Mouse (Mus musculus): ENCODE results near the gene Sorl1. TPM values are rescaled to one million over a fixed set of nuclear protein-coding genes. Genes with fewer than 3 reads are reported as not detected.

The Sorl1 gene
- polyA plus RNA-seq, 1 experiment: under 0.01 TPM

- Histone ChIP-seq H3K4me2 (ENCODE audit: low read depth) (no peak overlapping the region), H3K79me2 (ENCODE audit: control insufficient read depth, insufficient read depth) (no peaks in the 10 kb centered on the region), H3K4me3 (no peak overlapping the region), H3ac (ENCODE audit: control insufficient read depth, insufficient read length) (no peak overlapping the region), H3K36me3 (ENCODE audit: control insufficient read depth, insufficient read depth) (no peaks in the 10 kb centered on the region), H3K27me3 (ENCODE audit: control insufficient read depth, insufficient read depth, insufficient read length) (peaks cover 4% of the 10 kb centered on the region)
- TF ChIP-seq POLR2A (IDR thresholded peaks at IDR 0.05; ENCODE audit: insufficient read length, low read depth) (no peak), SRF (IDR thresholded peaks at IDR 0.05; ENCODE audit: control insufficient read depth, insufficient read length, low read depth) (no peak), USF1 (IDR thresholded peaks at IDR 0.05; ENCODE audit: low read depth) (no peak), TCF3 (IDR thresholded peaks at IDR 0.05; ENCODE audit: insufficient read length, low read depth) (no peak), MYOD1 (IDR thresholded peaks at IDR 0.05; ENCODE audit: control insufficient read depth in 1 of 3, insufficient read length in 2 of 3, low read depth in 2 of 3) (no peak), MYOG (IDR thresholded peaks at IDR 0.05; ENCODE audit: control insufficient read depth in 1 of 3, insufficient read depth in 1 of 3, insufficient read length in 2 of 3, low read depth in 2 of 3) (no peak), POLR2AphosphoS2 (IDR thresholded peaks at IDR 0.05; ENCODE audit: insufficient read length, low read depth) (no peak), TCF12 (IDR thresholded peaks at IDR 0.05; ENCODE audit: insufficient read depth, poor library complexity, severe bottlenecking) (no peak), MAX (IDR thresholded peaks at IDR 0.05; ENCODE audit: low read depth) (no peak), E2F4 (IDR thresholded peaks at IDR 0.05; ENCODE audit: insufficient read depth) (no peak), REST (IDR thresholded peaks at IDR 0.05; ENCODE audit: insufficient read depth, insufficient read length) (no peak), CEBPB (IDR thresholded peaks at IDR 0.05; ENCODE audit: insufficient read depth, poor library complexity, severe bottlenecking) (no peak)
These were observed 30.6 kb upstream of the Sorl1 start for GRCm38 (mm10) chr9:42154682-42155081.

DNA sequence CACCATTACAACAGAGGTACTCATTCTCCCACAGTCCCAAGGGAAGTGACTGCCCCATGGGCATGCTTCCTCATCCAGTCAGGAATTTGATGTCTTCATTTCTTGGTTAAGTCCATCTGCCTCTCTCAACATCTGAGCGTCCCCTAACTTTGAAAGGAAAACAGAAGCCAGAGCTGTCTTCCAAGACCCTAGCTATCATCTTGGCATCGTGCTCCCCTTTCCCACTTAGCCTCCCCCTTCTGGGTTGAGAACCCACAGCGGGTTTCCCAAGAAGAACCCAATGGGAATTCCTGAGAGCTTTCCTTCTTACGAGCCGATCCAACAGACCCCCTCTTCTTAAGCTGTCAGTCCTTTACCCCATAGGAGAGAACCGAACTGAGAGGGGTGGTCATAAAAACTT is 24.7 kb upstream of the Sorl1 start:
- Histone ChIP-seq H3K4me3 (no peak overlapping the region), H3K4me2 (ENCODE audit: low read depth) (no peak overlapping the region), H3K79me2 (ENCODE audit: control insufficient read depth, insufficient read depth) (no peaks in the 10 kb centered on the region), H3K36me3 (ENCODE audit: control insufficient read depth, insufficient read depth) (no peaks in the 10 kb centered on the region), H3K27me3 (ENCODE audit: control insufficient read depth, insufficient read depth, insufficient read length) (peaks cover 9% of the 10 kb centered on the region), H3ac (ENCODE audit: control insufficient read depth, insufficient read length) (no peak overlapping the region)
- no peak for TF ChIP-seq POLR2AphosphoS2 (IDR thresholded peaks at IDR 0.05; ENCODE audit: insufficient read length, low read depth)
- TF ChIP-seq MYOD1 (IDR thresholded peaks at IDR 0.05; ENCODE audit: control insufficient read depth in 1 of 3, insufficient read length in 2 of 3, low read depth in 2 of 3): no peak
- no peak for TF ChIP-seq E2F4 (IDR thresholded peaks at IDR 0.05; ENCODE audit: insufficient read depth)
- no peak for TF ChIP-seq SRF (IDR thresholded peaks at IDR 0.05; ENCODE audit: control insufficient read depth, insufficient read length, low read depth)
- TF ChIP-seq TCF3 (IDR thresholded peaks at IDR 0.05; ENCODE audit: insufficient read length, low read depth): no peak
- no peak for TF ChIP-seq REST (IDR thresholded peaks at IDR 0.05; ENCODE audit: insufficient read depth, insufficient read length)

DNA sequence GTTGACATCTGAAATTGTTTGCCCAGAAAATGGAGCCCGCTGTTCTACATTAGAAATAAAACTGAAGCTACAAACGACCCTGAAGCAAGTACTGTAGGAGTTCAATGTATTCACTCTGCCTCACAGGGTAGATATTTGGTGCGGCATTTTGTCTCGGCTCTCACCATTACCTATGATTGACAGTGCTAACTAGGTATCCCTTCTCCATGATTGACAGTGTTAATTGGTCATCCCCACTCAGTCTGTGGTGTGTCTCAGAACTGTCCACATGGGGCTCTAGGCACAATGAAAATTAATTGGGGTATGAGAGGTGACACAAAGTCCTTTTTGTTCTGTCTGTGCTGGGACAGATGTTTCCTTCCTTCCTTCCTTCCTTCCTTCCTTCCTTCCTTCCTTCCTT is 23.9 kb upstream of the Sorl1 start:
- no peaks in the 10 kb centered on the region for H3K79me2 ChIP-seq (ENCODE audit: control insufficient read depth, insufficient read depth)
- no peak overlapping the region for H3K4me2 ChIP-seq (ENCODE audit: low read depth)
- no peak overlapping the region for H3ac ChIP-seq (ENCODE audit: control insufficient read depth, insufficient read length)
- no peaks in the 10 kb centered on the region for H3K36me3 ChIP-seq (ENCODE audit: control insufficient read depth, insufficient read depth)
- no peak overlapping the region for H3K4me3 ChIP-seq
- TF ChIP-seq TCF12 (IDR thresholded peaks at IDR 0.05; ENCODE audit: insufficient read depth, poor library complexity, severe bottlenecking) (no peak), USF1 (IDR thresholded peaks at IDR 0.05; ENCODE audit: low read depth) (no peak), SRF (IDR thresholded peaks at IDR 0.05; ENCODE audit: control insufficient read depth, insufficient read length, low read depth) (no peak), CEBPB (IDR thresholded peaks at IDR 0.05; ENCODE audit: insufficient read depth, poor library complexity, severe bottlenecking) (no peak), MYOD1 (IDR thresholded peaks at IDR 0.05; ENCODE audit: control insufficient read depth in 1 of 3, insufficient read length in 2 of 3, low read depth in 2 of 3) (no peak), POLR2A (IDR thresholded peaks at IDR 0.05; ENCODE audit: insufficient read length, low read depth) (no peak), TCF3 (IDR thresholded peaks at IDR 0.05; ENCODE audit: insufficient read length, low read depth) (no peak), REST (IDR thresholded peaks at IDR 0.05; ENCODE audit: insufficient read depth, insufficient read length) (no peak), MYOG (IDR thresholded peaks at IDR 0.05; ENCODE audit: control insufficient read depth in 1 of 3, insufficient read depth in 1 of 3, insufficient read length in 2 of 3, low read depth in 2 of 3) (no peak), POLR2AphosphoS2 (IDR thresholded peaks at IDR 0.05; ENCODE audit: insufficient read length, low read depth) (no peak), E2F4 (IDR thresholded peaks at IDR 0.05; ENCODE audit: insufficient read depth) (no peak), MAX (IDR thresholded peaks at IDR 0.05; ENCODE audit: low read depth) (no peak)
- H3K27me3 ChIP-seq (ENCODE audit: control insufficient read depth, insufficient read depth, insufficient read length): peaks cover 9% of the 10 kb centered on the region

DNA sequence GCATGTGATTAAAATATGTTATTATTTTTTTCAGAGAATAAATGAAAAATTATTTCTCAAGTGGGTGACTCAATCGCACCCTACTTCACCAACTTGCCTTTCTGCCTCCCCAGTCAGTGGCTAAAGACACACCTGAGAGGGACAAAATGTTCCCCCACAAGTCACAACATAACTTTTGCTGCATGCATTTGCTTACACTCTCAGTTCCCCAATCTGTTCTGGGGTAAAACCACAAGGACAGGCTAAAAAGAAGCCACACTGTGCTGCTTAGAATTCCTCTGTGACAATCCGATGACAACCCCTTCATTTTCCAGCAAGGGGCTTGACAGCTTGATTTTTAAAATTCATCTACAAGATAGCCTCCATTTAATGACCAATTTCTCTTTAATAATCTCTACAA is 22.4 kb upstream of the Sorl1 start:
- Histone ChIP-seq H3K4me2 (ENCODE audit: low read depth) (no peak overlapping the region), H3K36me3 (ENCODE audit: control insufficient read depth, insufficient read depth) (no peaks in the 10 kb centered on the region), H3K79me2 (ENCODE audit: control insufficient read depth, insufficient read depth) (no peaks in the 10 kb centered on the region), H3K4me3 (no peak overlapping the region), H3K27me3 (ENCODE audit: control insufficient read depth, insufficient read depth, insufficient read length) (peaks cover 9% of the 10 kb centered on the region), H3ac (ENCODE audit: control insufficient read depth, insufficient read length) (no peak overlapping the region)
- TF ChIP-seq MYOG (IDR thresholded peaks at IDR 0.05; ENCODE audit: control insufficient read depth in 1 of 3, insufficient read depth in 1 of 3, insufficient read length in 2 of 3, low read depth in 2 of 3): no peak
- no peak for TF ChIP-seq POLR2AphosphoS2 (IDR thresholded peaks at IDR 0.05; ENCODE audit: insufficient read length, low read depth)
- TF ChIP-seq E2F4 (IDR thresholded peaks at IDR 0.05; ENCODE audit: insufficient read depth): no peak
- no peak for TF ChIP-seq MYOD1 (IDR thresholded peaks at IDR 0.05; ENCODE audit: control insufficient read depth in 1 of 3, insufficient read length in 2 of 3, low read depth in 2 of 3)
- TF ChIP-seq TCF12 (IDR thresholded peaks at IDR 0.05; ENCODE audit: insufficient read depth, poor library complexity, severe bottlenecking): no peak
- TF ChIP-seq POLR2A (IDR thresholded peaks at IDR 0.05; ENCODE audit: insufficient read length, low read depth): no peak
- no peak for TF ChIP-seq REST (IDR thresholded peaks at IDR 0.05; ENCODE audit: insufficient read depth, insufficient read length)
- TF ChIP-seq MAX (IDR thresholded peaks at IDR 0.05; ENCODE audit: low read depth): no peak
- no peak for TF ChIP-seq CEBPB (IDR thresholded peaks at IDR 0.05; ENCODE audit: insufficient read depth, poor library complexity, severe bottlenecking)
- TF ChIP-seq SRF (IDR thresholded peaks at IDR 0.05; ENCODE audit: control insufficient read depth, insufficient read length, low read depth): no peak
- TF ChIP-seq USF1 (IDR thresholded peaks at IDR 0.05; ENCODE audit: low read depth): no peak
- TF ChIP-seq TCF3 (IDR thresholded peaks at IDR 0.05; ENCODE audit: insufficient read length, low read depth): no peak

Measured in myocyte (in vitro differentiated cells).